Mouse (Mus musculus) liver, embryonic 11.5 days (tissue): ENCODE measurements around the gene Ttll5. TPM values are rescaled to one million over a fixed set of nuclear protein-coding genes. Genes with fewer than 3 reads are reported as not detected.

ENCODE experiments used
- ATAC-seq: fragments of 200-750 bp; cut with Nextera tagmentation; replicated peaks from 2 replicates; pipeline ENCODE4 v1.8.0; 2017; ENCODE audit warnings: moderate number of reproducible peaks, mild to moderate bottlenecking, moderate TSS enrichment, moderate library complexity; ENCODE audit not compliant: low FRiP score
- DNase-seq: peaks from one replicate; pipeline ENCODE4 v3.0.0-alpha.2; 2017; ENCODE audit warnings: low spot score
- H3K27ac ChIP-seq: fragments of 300-500 bp; sonication (generic); 2 replicates; pipeline ENCODE4 v1.5.1; 2014; ENCODE audit warnings: mild to moderate bottlenecking, low read depth, low read length, control low read depth
- H3K27me3 ChIP-seq: fragments of 300-500 bp; sonication (generic); replicated peaks from 2 replicates; pipeline ENCODE4 v1.6.1; 2014; ENCODE audit warnings: low read length, mixed read lengths; ENCODE audit not compliant: control insufficient read depth, insufficient read depth
- H3K36me3 ChIP-seq: fragments of 300-500 bp; sonication (generic); 2 replicates; pipeline ENCODE4 v1.6.1; 2014; ENCODE audit warnings: mild to moderate bottlenecking, low read length, moderate library complexity, mixed read lengths; ENCODE audit not compliant: control insufficient read depth, insufficient read depth
- H3K4me1 ChIP-seq: fragments of 300-500 bp; sonication (generic); replicated peaks from 2 replicates; pipeline ENCODE4 v1.6.1; 2014; ENCODE audit warnings: low read length, mixed read lengths; ENCODE audit not compliant: control insufficient read depth, insufficient read depth
- H3K4me2 ChIP-seq: fragments of 300-500 bp; sonication (generic); 2 replicates; pipeline ENCODE4 v1.6.1; 2014; ENCODE audit warnings: mild to moderate bottlenecking, control low read depth, moderate library complexity
- H3K4me3 ChIP-seq: fragments of 300-500 bp; sonication (generic); 2 replicates; pipeline ENCODE4 v1.5.1; 2014; ENCODE audit warnings: low read depth, low read length, control low read depth
- H3K9ac ChIP-seq: fragments of 300-500 bp; sonication (generic); 2 replicates; pipeline ENCODE4 v1.6.1; 2014; ENCODE audit warnings: low read depth, low read length, control low read depth
- H3K9me3 ChIP-seq: fragments of 300-500 bp; sonication (generic); 2 replicates; pipeline ENCODE4 v1.6.1; 2016; ENCODE audit warnings: low read length, inconsistent platforms, mixed read lengths; ENCODE audit not compliant: control insufficient read depth
- WGBS: fragments of 180-500 bp; shearing (Covaris S2); extraction: QIAGEN DNeasy Blood & Tissue Kit; methylation state at CpG from one replicate; pipeline ENCODE4 v1.1.7; 2014; 5-methylcytosine and 5-hydroxymethylcytosine counted together
- polyA plus RNA-seq: library from polyadenylated mRNA; unstranded; fragments of >200 nt; fragmentation: Nextera tagmentation; extraction: Ambion mirVana; gene quantifications from 2 replicates; pipeline ENCODE4 v1.2.1, GENCODE M21; 2014

Ttll5 gene
- polyA plus RNA-seq, 1 experiment from 2014 or later: 14.6 TPM

DNA sequence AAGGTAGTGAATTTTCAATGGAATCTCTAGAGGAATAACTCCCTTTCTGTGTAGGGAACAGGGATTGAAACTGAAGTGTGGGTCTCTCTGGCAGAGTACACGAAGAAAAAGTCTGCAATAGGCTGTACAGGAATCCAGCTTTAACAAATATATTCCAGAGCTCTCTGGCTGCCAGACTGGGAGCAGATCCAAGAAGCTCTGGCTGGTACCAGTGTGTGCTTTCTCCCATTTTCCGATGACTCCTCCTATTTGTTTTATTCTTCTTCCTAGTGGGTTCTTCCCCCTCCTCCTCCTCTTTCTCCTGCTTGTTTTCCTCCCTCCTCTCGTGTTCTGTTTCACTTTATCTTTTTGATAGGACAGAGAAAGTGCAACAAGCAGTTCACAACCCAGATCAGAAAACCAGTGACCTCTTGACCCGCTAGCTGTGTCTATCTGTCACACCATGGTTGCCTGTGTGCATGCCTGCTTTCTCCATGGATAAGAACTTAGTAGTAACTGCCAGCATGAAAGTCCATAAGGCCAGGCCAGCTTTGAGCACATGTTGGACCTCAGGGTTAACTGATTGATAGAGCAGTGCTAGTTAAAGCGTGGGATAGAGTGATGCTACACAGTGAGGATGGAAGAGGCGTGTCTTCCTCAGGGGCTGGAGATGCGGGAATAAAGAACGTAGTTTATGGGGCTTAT, 55.3 kb downstream of the Ttll5 start:
- Histone ChIP-seq H3K27me3 (no peaks in the 10 kb centered on the region), H3K4me1 (no peaks in the 10 kb centered on the region), H3K27ac (no peak overlapping the region), H3K9ac (no peak overlapping the region), H3K4me3 (no peak overlapping the region), H3K9me3 (no peaks in the 10 kb centered on the region), H3K36me3 (peaks cover 5% of the 10 kb centered on the region), H3K4me2 (no peak overlapping the region)
- ATAC-seq (no peak), DNase-seq (peak; percentile 24)
- WGBS: 75% methylated on average over 8 of the region's 8 CpGs

DNA sequence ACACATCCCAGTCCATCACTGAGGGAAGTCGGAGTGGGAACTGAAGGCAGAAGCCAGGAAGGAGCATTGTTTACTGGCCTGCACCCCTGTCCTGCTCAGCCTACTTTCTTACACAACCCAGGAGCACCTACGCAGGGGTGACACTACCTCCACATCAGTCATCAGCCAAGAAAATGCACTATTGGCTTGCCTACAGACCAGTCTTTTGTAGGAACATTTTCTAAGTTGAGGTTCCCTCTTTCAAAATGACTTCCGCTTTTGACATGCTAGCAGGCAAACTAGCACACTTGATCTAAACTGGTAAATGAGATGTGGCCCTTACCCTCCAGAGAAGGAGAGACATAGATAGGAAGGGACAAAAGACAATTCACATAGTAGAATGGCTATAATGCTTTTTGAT, 60.6 kb downstream of the Ttll5 start:
- H3K36me3 ChIP-seq: no peaks in the 10 kb centered on the region; the same call in 1 of the 2 replicates
- H3K4me1 ChIP-seq: no peaks in the 10 kb centered on the region
- H3K9me3 ChIP-seq: no peaks in the 10 kb centered on the region
- ATAC-seq (no peak), DNase-seq (peak; percentile 11)
- no peak overlapping the region for H3K9ac ChIP-seq
- 93% methylated on average over 3 of the region's 3 CpGs for WGBS
- no peaks in the 10 kb centered on the region for H3K27me3 ChIP-seq
- H3K4me3 ChIP-seq: no peak overlapping the region
- H3K27ac ChIP-seq: no peak overlapping the region
- no peak overlapping the region for H3K4me2 ChIP-seq

DNA sequence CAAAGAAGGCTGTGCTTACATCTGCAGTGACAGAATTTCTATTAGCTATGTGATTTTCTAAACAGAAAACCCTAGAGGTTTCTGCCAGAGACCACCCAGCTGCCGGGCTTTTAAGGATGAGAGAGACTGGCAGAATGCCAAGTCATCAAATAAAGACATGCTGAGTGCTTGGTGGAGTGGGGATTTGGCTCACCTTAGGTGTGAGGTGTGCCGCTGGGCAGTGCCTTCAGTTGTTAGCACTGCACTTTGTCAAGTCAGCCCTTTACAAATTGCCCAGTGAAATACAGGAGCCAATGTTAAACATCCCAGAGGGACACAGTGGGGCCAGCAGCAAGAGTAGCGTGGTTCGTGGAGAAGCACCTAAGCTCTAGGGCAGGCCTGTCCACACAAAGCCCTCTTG, 65.6 kb downstream of the Ttll5 start:
- DNase-seq (no peak), ATAC-seq (no peak)
- no peaks in the 10 kb centered on the region; the same call in 1 of the 2 replicates for H3K36me3 ChIP-seq
- H3K4me1 ChIP-seq: no peaks in the 10 kb centered on the region
- H3K9ac ChIP-seq: no peak overlapping the region
- WGBS: 85% methylated on average over 4 of the region's 4 CpGs
- H3K9me3 ChIP-seq: no peaks in the 10 kb centered on the region
- H3K4me2 ChIP-seq: no peak overlapping the region
- H3K4me3 ChIP-seq: no peak overlapping the region
- no peaks in the 10 kb centered on the region for H3K27me3 ChIP-seq
- H3K27ac ChIP-seq: no peak overlapping the region

DNA sequence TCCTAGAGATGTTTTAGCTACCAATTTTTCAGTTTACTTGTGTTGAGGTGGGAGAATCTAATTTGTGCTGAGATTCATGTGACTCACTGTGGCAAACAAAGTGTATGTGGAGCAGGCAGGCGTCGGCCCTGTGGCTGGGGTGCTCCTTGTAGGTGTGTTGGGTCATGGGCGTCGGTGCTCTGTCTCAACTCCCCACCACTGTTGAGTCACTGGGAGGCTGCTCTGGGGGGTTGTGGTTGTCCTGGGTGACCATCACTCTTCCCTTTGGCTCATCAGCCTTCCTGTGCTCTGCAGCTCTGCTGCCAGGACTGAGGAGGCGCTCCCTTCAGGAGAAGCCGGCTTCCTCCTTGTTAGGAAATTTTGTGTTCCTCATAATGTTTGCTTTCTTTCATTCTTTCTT, 79.5 kb downstream of the Ttll5 start:
- Histone ChIP-seq H3K27me3 (no peaks in the 10 kb centered on the region), H3K4me3 (no peak overlapping the region), H3K4me1 (peaks cover 8% of the 10 kb centered on the region), H3K27ac (no peak overlapping the region), H3K36me3 (peaks cover 2% of the 10 kb centered on the region; the same call in 1 of the 2 replicates), H3K4me2 (no peak overlapping the region), H3K9me3 (no peaks in the 10 kb centered on the region), H3K9ac (no peak overlapping the region)
- 73% methylated on average over 6 of the region's 6 CpGs for WGBS
- DNase-seq: no peak
- no peak for ATAC-seq

DNA sequence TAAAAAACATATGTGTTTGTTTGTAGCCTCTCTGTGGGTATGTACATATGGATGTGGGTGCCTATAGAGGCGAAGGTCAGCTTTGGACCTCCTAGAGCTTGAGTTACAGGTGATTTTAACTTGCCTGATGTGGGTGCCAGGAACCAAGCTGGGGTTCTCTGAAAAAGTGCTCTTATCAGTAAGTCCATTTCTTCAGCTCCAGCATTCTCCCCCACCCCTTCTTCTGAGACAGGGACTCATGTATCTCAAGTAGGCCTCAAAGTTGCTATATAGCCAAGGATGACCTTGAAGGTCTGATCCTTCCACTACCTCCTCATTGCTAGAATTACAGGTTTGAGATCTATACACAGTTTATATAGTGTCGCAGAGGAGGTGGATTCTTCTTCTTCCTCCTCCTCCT, 81.2 kb downstream of the Ttll5 start:
- H3K4me3 ChIP-seq: no peak overlapping the region
- no peak overlapping the region for H3K9ac ChIP-seq
- ATAC-seq (no peak), DNase-seq (no peak)
- WGBS: 90% methylated on average over 2 of the region's 2 CpGs
- no peak overlapping the region for H3K27ac ChIP-seq
- peaks cover 8% of the 10 kb centered on the region for H3K4me1 ChIP-seq
- H3K4me2 ChIP-seq: no peak overlapping the region
- H3K36me3 ChIP-seq: peaks cover 2% of the 10 kb centered on the region; the same call in 1 of the 2 replicates
- H3K9me3 ChIP-seq: no peaks in the 10 kb centered on the region
- H3K27me3 ChIP-seq: no peaks in the 10 kb centered on the region

DNA sequence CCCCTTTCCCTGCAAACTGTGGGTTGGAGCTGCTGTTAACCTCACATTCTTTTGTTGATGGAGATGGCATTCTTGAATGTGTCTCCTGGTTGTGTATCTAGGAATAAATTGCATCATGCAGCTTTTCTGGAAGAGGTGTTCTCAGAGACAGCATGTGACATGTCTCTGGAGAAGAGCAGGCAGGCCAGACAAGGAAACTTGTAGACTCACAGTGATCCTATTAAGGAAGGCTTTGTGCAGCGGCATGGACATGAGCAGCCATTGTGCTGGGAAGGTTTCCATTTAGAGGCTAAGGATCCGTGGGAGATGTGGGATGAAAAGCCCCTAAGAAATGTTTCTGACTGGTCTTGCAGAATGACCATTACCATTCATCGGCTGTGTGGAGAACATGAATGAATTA, 83.4 kb downstream of the Ttll5 start:
- no peak overlapping the region for H3K4me2 ChIP-seq
- ATAC-seq (no peak), DNase-seq (no peak)
- H3K9me3 ChIP-seq: no peaks in the 10 kb centered on the region
- H3K4me1 ChIP-seq: peaks cover 8% of the 10 kb centered on the region
- no peak overlapping the region for H3K4me3 ChIP-seq
- no peak overlapping the region for H3K9ac ChIP-seq
- no peaks in the 10 kb centered on the region for H3K27me3 ChIP-seq
- peaks cover 2% of the 10 kb centered on the region; the same call in 1 of the 2 replicates for H3K36me3 ChIP-seq
- 89% methylated on average over 3 of the region's 3 CpGs for WGBS
- no peak overlapping the region for H3K27ac ChIP-seq

DNA sequence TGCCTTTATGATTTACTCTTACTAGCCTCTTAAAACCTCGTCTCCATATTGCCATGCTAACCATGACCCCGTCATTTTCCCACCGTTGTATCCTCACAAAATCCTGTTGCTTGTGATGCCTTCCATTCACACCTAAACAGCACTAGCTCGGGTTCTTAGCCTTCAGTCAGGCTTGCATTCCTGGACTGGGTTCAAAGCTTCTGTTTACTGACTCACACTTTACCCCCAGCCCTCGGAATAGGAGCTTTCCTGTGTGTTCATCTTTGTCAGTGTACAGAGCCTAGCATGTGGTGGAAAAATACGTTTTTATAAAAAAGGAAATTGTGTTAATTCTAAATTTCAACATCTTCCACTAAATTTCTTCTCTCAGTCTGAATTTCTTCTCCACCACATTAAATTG, 86.4 kb downstream of the Ttll5 start:
- DNase-seq: no peak
- H3K4me3 ChIP-seq: no peak overlapping the region
- WGBS: 79% methylated on average over 6 of the region's 6 CpGs
- ATAC-seq: no peak
- H3K27ac ChIP-seq: no peak overlapping the region
- no peak overlapping the region for H3K4me2 ChIP-seq
- no peaks in the 10 kb centered on the region for H3K27me3 ChIP-seq
- no peaks in the 10 kb centered on the region for H3K9me3 ChIP-seq
- no peak overlapping the region for H3K9ac ChIP-seq
- H3K4me1 ChIP-seq: no peaks in the 10 kb centered on the region
- peaks cover 2% of the 10 kb centered on the region; the same call in 1 of the 2 replicates for H3K36me3 ChIP-seq

DNA sequence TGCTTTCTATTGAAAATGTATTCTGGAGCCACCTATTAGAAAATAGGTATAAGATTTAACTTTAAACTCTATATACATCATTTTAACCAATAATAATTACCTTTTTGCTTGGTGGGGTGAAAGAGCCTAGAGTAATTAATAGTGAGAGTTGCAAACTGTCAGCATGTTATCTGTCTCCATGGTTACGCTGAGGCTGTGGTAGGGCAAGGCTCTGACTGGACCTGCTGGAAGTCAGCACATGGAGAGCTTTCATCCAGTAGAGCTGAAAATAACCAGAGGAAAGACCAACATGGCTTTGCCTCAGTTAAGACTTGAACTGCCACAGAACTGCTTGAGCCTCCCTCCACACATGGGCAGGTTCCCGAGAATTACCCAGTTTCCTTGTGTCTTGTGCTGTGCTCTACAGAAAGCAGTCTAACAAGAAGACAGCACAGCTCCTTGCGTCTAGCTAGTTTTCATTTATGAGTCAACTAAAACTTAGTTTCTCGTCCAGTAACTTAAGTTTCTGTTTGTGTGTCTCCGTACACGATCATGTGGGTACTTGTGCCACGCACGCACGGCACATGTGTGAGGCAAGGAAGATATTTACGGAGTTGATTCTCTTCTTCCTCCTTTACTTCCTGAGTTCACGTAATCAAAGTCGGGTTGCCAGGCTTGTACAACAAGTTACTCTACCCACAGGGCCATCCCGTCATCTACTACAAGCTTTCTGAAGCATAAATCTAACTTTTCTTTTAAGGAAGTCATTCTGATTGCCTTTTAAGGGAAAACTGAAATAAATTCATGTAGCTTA, 88.4 kb downstream of the Ttll5 start:
- ATAC-seq: no peak
- no peak overlapping the region for H3K4me3 ChIP-seq
- no peak overlapping the region for H3K9ac ChIP-seq
- 84% methylated on average over 13 of the region's 13 CpGs for WGBS
- no peaks in the 10 kb centered on the region for H3K4me1 ChIP-seq
- no peak overlapping the region for H3K27ac ChIP-seq
- H3K9me3 ChIP-seq: no peaks in the 10 kb centered on the region
- H3K27me3 ChIP-seq: no peaks in the 10 kb centered on the region
- peaks cover 2% of the 10 kb centered on the region; the same call in 1 of the 2 replicates for H3K36me3 ChIP-seq
- no peak overlapping the region for H3K4me2 ChIP-seq
- no peak for DNase-seq

DNA sequence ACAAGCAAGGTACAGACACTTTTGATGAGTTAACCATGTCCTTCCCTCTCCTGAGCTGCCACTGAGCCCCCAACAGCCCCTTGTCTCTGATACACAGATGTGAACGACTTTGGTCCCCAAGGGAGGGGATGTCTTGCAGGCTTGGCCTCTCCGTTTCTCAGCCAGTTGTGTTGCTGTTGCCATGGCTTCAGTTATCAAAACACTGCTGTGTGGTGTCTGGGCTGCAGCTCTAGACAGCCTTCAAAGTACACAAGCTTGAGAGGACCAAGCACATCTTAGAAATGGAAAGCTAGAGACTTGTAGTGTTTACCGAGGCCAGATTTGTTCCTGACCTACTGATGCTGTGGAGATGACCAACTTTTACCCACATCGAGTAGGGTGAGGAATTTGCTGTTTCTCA, 102.4 kb downstream of the Ttll5 start:
- H3K27me3 ChIP-seq: no peaks in the 10 kb centered on the region
- no peaks in the 10 kb centered on the region for H3K36me3 ChIP-seq
- no peak overlapping the region for H3K27ac ChIP-seq
- WGBS: 70% methylated on average over 4 of the region's 4 CpGs
- no peaks in the 10 kb centered on the region for H3K9me3 ChIP-seq
- H3K4me3 ChIP-seq: no peak overlapping the region
- no peaks in the 10 kb centered on the region for H3K4me1 ChIP-seq
- H3K9ac ChIP-seq: no peak overlapping the region
- H3K4me2 ChIP-seq: no peak overlapping the region
- no peak for ATAC-seq
- no peak for DNase-seq
